Mouse (Mus musculus): ENCODE data around the gene Syngap1. TPM values are rescaled to one million over a fixed set of nuclear protein-coding genes. Genes with fewer than 3 reads are reported as not detected.

Gene Syngap1
- polyA plus RNA-seq, 1 experiment: 32.8 TPM

DNA sequence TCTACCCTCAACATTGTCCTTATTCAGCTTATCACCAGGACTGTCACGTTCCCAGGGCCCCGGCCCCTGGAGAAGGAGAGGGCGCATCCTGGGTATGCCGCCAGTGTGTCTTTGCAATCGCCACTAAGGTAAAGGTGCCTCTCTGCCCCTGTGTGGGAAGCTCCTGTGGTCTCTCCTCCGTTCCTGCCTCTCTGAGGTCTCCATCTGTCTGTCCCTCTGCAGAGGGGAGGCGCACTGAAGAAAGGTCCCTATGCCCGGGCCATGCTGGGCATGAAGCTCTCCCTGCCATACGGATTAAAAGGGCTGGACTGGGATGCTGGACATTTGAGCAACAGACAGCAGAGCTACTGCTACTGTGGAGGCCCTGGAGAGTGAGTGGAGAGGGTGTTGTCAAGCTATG, 6.0 kb upstream of the Syngap1 start:
- DNase-seq: no peak
- peaks cover 9% of the 10 kb centered on the region for H3K4me1 ChIP-seq (ENCODE audit: control insufficient read depth, insufficient read depth, low read length)
- TF ChIP-seq CTCF (IDR thresholded peaks at IDR 0.05; ENCODE audit: insufficient read depth, low read length): no peak
- no peak for TF ChIP-seq POLR2A (IDR thresholded peaks at IDR 0.05; ENCODE audit: borderline replicate concordance, extremely low read depth, low read depth, low read length)
- 87% methylated on average over 9 of the region's 9 CpGs for WGBS
- no peak overlapping the region for H3K4me3 ChIP-seq (replicated peaks; ENCODE audit: extremely low read depth, low read depth, low read length)

DNA sequence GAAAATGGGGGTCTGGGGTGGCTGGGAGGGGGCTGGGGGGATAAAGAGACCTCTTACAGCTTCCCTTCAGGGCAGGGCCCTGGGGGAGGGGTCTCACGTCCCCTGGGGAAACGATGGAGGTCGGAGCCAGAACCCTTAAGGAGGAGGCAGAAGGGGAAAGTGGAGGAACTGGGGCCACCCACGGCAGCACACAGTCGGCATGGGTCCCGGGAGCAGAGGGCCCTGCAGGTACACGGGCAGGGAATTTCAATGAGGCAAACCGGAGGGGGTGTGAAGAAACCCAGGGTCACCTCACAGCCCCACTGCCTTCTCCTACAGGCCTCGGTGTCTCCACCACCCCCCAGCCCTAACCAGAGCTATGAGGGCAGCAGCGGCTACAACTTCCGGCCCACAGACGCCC, 4.6 kb upstream of the Syngap1 start:
- no peak for TF ChIP-seq POLR2A (IDR thresholded peaks at IDR 0.05; ENCODE audit: borderline replicate concordance, extremely low read depth, low read depth, low read length)
- TF ChIP-seq CTCF (IDR thresholded peaks at IDR 0.05; ENCODE audit: insufficient read depth, low read length): no peak
- no peak overlapping the region for H3K4me3 ChIP-seq (replicated peaks; ENCODE audit: extremely low read depth, low read depth, low read length)

DNA sequence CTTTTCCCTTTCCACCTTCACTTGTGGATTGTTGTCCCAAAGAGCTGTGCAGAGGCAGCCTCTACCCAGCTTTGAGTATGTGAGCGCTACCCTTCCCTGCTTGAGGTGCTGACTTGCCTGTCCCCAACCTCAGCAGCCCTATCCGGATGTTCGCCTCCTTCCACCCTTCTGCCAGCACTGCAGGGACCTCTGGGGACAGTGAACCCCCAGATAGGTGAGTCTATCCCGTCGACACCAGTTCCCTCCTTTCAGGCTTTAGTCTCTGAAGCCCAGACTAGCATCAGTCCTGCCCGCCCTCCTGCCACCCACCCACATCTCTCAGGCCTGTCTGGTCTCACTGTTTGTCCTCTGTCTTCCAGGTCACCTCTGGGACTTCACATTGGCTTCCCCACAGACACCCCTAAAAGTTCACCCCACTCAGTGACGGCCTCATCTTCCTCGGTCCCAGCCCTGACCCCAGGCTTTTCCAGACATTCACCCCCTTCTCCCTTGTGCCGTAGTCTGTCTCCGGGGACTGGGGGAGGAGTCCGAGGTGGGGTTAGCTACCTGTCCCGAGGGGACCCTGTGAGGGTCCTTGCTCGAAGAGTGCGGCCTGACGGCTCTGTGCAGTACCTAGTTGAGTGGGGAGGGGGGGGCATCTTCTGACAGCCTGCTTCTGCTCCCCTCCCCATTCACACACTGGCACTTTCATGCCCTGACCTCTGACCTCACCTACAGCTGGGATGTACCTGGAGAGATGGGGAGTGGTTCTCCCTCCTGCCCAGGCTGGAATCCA, 3.9 kb upstream of the Syngap1 start:
- DNase-seq: no peak
- no peak overlapping the region for H3K4me3 ChIP-seq (replicated peaks; ENCODE audit: extremely low read depth, low read depth, low read length)
- WGBS: 83% methylated on average over 15 of the region's 15 CpGs
- no peak for TF ChIP-seq POLR2A (IDR thresholded peaks at IDR 0.05; ENCODE audit: borderline replicate concordance, extremely low read depth, low read depth, low read length)
- no peak for TF ChIP-seq CTCF (IDR thresholded peaks at IDR 0.05; ENCODE audit: insufficient read depth, low read length)
- peaks cover 9% of the 10 kb centered on the region for H3K4me1 ChIP-seq (ENCODE audit: control insufficient read depth, insufficient read depth, low read length)

More for the DNA sequence above, 4.6 kb upstream of the Syngap1 start:
- 80% methylated on average over 12 of the region's 12 CpGs for WGBS
- H3K4me1 ChIP-seq (ENCODE audit: control insufficient read depth, insufficient read depth, low read length): peaks cover 9% of the 10 kb centered on the region
- DNase-seq: no peak

DNA sequence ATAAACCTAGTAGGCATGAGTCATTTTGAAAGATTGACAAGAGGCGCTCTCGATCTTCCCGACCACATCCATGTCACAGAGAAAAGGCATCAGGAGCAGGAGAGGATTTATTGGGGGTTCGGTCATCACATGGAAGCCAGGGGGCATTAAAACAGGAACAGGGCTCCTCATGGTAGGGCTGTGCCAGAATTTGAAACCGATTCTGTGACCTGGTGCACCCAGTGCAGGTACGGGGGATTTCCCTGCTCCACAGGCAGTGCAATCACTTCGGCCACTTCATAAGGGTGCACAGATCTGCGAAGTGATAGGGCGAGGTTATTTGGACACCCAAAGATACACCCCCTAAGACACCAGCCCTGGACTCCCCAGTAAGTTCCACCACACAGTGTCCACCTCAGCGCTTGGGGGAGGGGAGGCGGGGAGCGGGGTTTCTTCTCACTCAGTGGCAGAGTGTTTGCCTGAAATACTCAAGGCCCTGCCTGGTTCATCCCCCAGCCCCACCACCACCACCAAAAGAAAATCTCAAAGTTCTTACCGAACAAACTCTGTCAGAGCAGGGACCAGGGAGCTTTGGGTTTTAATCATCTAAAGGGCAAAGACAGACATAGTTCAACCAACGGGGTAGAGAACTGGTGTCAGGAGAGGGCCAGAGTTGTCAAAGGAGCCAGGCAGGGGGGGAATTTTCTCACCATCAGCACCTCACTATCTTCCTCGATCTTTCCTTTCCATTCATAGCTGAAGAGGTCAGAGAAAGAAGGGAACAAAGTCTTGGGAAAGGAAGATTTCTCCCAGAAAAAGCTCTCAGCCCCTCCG, 3.0 kb upstream of the Syngap1 start:
- 45% methylated on average over 16 of the region's 16 CpGs for WGBS
- DNase-seq: no peak
- Histone ChIP-seq H3K4me1 (ENCODE audit: control insufficient read depth, insufficient read depth, low read length) (peaks cover 9% of the 10 kb centered on the region), H3K4me3 (replicated peaks; ENCODE audit: extremely low read depth, low read depth, low read length) (peak overlapping the region; percentile 80)
- TF ChIP-seq POLR2A (IDR thresholded peaks at IDR 0.05; ENCODE audit: borderline replicate concordance, extremely low read depth, low read depth, low read length): no peak
- TF ChIP-seq CTCF (IDR thresholded peaks at IDR 0.05; ENCODE audit: insufficient read depth, low read length): no peak

DNA sequence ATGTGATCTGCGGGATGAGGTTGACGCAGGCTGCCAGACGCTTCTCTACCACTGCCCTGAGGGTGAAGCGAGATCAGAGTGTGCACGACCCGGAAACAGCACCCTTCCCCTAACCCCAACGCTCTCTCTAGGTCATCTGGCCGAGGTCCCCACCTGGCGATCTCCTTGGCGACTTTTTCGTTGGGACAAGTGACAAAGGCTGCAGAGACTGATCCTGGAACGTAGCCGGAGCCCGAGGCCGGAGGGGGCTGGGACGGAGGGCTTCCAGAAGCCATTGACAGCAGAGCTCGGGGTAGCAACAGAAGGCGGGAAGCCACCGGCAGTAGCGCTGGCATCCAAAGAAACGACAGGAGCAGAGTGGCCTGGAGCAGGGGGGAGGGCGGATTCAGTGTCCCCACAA, 2.3 kb upstream of the Syngap1 start:
- WGBS: under 1% methylated on average over 22 of the region's 22 CpGs
- no peak for DNase-seq
- Histone ChIP-seq H3K4me1 (ENCODE audit: control insufficient read depth, insufficient read depth, low read length) (peaks cover 9% of the 10 kb centered on the region), H3K4me3 (replicated peaks; ENCODE audit: extremely low read depth, low read depth, low read length) (peak overlapping the region; percentile 80)
- TF ChIP-seq CTCF (IDR thresholded peaks at IDR 0.05; ENCODE audit: insufficient read depth, low read length): no peak
- no peak for TF ChIP-seq POLR2A (IDR thresholded peaks at IDR 0.05; ENCODE audit: borderline replicate concordance, extremely low read depth, low read depth, low read length)

DNA sequence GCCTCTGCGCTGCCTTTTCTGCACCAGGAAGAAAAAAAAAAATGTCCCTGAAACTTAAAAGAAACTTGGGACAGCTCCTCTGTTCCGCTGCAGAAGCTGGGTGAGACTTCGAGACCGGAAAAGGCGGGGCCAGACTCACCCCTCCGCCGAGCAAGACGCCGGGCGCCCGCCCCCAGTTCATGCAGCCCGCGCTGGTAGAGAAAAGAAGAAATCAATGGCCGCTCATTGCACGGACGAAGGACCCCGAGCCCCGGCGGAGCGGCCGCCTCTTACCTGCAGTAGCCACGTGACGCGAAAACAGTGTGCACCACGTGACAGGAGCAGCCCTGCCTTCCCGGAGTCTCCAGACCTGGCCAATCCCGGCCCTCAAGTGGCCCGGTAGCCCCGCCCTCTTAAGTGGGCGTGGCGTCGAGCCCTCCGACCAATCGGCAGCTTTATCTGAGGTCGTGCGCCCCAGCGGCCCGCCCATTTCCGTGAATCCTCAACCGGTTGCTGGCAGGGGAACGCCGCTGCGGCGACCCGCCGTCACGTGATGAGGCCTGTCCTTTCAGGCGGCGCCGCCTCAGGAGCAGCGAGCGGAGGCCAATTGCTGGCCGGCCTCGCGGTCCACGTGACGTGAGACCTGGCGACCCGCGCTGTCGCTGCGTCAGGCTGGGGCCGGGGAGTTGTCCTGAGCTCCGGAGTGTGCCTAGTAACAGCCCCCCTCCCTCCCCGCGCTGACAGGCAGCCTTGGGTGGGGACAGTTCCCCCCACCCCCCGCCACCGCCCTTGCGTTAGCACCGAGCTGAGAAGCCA, 1.7 kb upstream of the Syngap1 start, which contains the start of gene Cuta:
Gene Cuta (minus strand): TSS at position 392 of the 795 bp plus-strand sequence.
- Histone ChIP-seq H3K4me1 (ENCODE audit: control insufficient read depth, insufficient read depth, low read length) (peaks cover 5% of the 10 kb centered on the region; the same call in 1 of the 2 replicates), H3K4me3 (replicated peaks; ENCODE audit: extremely low read depth, low read depth, low read length) (peak within 1 kb of the TSS; percentile 80)
- peak; percentile 99 for TF ChIP-seq POLR2A (IDR thresholded peaks at IDR 0.05; ENCODE audit: borderline replicate concordance, extremely low read depth, low read depth, low read length)
- no peak for TF ChIP-seq CTCF (IDR thresholded peaks at IDR 0.05; ENCODE audit: insufficient read depth, low read length)
- WGBS: under 1% methylated on average over 70 of the region's 70 CpGs
- peak; percentile 99 for DNase-seq

DNA sequence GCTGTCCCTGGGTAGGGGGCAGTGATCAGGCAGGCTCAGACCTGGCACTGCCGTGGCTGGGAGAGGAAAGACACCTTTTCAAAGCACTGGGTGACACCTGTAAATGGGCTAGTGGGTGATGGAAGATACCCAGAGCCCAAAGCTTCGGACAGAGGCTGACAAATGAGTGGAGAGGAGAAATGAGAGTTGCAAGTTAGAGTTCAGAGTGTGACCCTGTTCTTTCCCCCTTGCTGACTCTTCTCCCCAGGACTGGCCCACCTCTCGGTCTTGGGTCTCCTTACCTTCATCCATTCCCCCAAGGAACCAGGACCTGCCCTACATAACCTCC, 1.1 kb upstream of the Syngap1 start:
- Histone ChIP-seq H3K4me1 (ENCODE audit: control insufficient read depth, insufficient read depth, low read length) (0 out of 2 replicates have a peak, but pooled peaks cover 3% of the 10 kb centered on the region), H3K4me3 (replicated peaks; ENCODE audit: extremely low read depth, low read depth, low read length) (peak overlapping the region; percentile 60)
- DNase-seq: no peak
- TF ChIP-seq CTCF (IDR thresholded peaks at IDR 0.05; ENCODE audit: insufficient read depth, low read length) (no peak), POLR2A (IDR thresholded peaks at IDR 0.05; ENCODE audit: borderline replicate concordance, extremely low read depth, low read depth, low read length) (no peak)
- 9% methylated on average over 3 of the region's 3 CpGs for WGBS

DNA sequence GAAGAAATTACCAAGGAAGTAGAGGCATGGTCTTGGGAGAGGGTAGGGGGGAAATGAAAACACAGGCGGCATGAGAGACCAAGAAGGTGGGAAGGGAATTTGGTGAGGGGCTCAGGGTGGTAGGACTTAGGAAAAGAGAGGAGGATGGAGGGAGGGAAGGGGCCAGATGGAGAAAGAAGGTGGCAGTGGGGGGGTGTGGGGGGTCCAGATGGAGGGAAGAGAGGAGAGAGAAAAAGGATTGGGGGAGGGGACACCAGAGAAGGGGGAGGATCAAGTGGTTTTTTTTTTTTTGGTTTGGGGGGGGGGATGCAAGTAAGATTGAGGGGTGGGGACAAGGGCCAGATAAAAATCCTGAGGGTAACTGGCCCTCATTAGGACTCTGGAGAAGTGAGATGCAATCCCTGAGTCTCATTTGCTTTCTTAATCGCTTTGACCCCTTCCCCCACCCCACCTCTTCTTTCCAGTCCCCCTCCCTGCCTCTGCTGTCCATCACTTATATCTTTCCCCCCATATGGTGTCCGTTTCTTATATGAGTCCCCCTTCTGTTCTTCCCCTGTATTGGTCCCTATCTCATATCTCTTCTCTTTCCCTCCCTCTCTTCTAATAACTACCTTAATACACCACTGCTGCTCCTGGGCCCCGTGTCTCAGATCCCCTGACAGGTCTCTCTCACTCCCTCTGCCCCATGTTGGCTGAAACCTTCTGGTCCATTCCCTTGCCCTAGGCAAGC, 953 bp downstream of the Syngap1 start:
- 20% methylated on average over 4 of the region's 4 CpGs for WGBS

More for the DNA sequence above, 953 bp downstream of the Syngap1 start:
- Histone ChIP-seq H3K4me3 (replicated peaks; ENCODE audit: extremely low read depth, low read depth, low read length) (no peak overlapping the region), H3K4me1 (ENCODE audit: control insufficient read depth, insufficient read depth, low read length) (0 out of 2 replicates have a peak, but pooled peaks cover 3% of the 10 kb centered on the region)
- TF ChIP-seq POLR2A (IDR thresholded peaks at IDR 0.05; ENCODE audit: borderline replicate concordance, extremely low read depth, low read depth, low read length): no peak
- no peak for TF ChIP-seq CTCF (IDR thresholded peaks at IDR 0.05; ENCODE audit: insufficient read depth, low read length)
- no peak for DNase-seq
